Mouse (Mus musculus) ES-Bruce4 (cell line): ENCODE data around the gene Prtn3. TPM values are rescaled to one million over a fixed set of nuclear protein-coding genes. Genes with fewer than 3 reads are reported as not detected.

ENCODE experiments used
- H3K27ac ChIP-seq: 2 replicates; pipeline ENCODE4 v1.5.1; 2012; ENCODE audit warnings: low read length, inconsistent platforms; ENCODE audit not compliant: insufficient read depth
- H3K27me3 ChIP-seq: 2 replicates; pipeline ENCODE4 v1.6.1; 2012; ENCODE audit warnings: mild to moderate bottlenecking, low read length, inconsistent platforms; ENCODE audit not compliant: control insufficient read depth, poor library complexity, insufficient read depth, severe bottlenecking
- H3K36me3 ChIP-seq: 2 replicates; pipeline ENCODE4 v1.6.1; 2012; ENCODE audit warnings: inconsistent platforms, mild to moderate bottlenecking, low read length, moderate library complexity; ENCODE audit not compliant: control insufficient read depth, poor library complexity, insufficient read depth, severe bottlenecking
- H3K4me1 ChIP-seq: one replicate; pipeline ENCODE4 v1.8.1; 2011; ENCODE audit warnings: low read length; ENCODE audit not compliant: control insufficient read depth, insufficient read depth
- H3K4me3 ChIP-seq: 2 replicates; pipeline ENCODE4 v1.5.1; 2011; ENCODE audit warnings: low read depth, mild to moderate bottlenecking, low read length
- H3K9ac ChIP-seq: 2 replicates; pipeline ENCODE4 v1.6.1; 2012; ENCODE audit warnings: low read depth, mild to moderate bottlenecking, inconsistent platforms; ENCODE audit not compliant: poor library complexity, severe bottlenecking
- H3K9me3 ChIP-seq: replicated peaks from 2 replicates; pipeline ENCODE4 v1.6.1; 2012; ENCODE audit warnings: mild to moderate bottlenecking, low read length, inconsistent platforms; ENCODE audit not compliant: control insufficient read depth, poor library complexity, insufficient read depth, severe bottlenecking
- CTCF ChIP-seq: IDR thresholded peaks from one replicate; pipeline ENCODE4 v1.8.1; 2011; ENCODE audit warnings: low read depth, low read length
- EP300 ChIP-seq: IDR thresholded peaks from 2 replicates; pipeline ENCODE4 v1.6.1; 2011; ENCODE audit warnings: low read depth, low read length; ENCODE audit not compliant: insufficient read depth
- POLR2A ChIP-seq: IDR thresholded peaks from one replicate; pipeline ENCODE4 v1.8.1; 2011; ENCODE audit warnings: low read length; ENCODE audit not compliant: insufficient read depth
- polyA plus RNA-seq: library from polyadenylated mRNA; stranded (reverse); fragments of >200 nt; gene quantifications from 2 replicates; pipeline ENCODE4 v1.2.4, GENCODE M21; 2011; ENCODE audit warnings: low read depth; ENCODE audit not compliant: missing spikeins, insufficient read depth, insufficient read length

The Prtn3 gene
- polyA plus RNA-seq, 1 experiment = 13.1 TPM

- Histone ChIP-seq H3K9me3 (no peaks in the 10 kb centered on the region), H3K27ac (no peak overlapping the region), H3K27me3 (no peaks in the 10 kb centered on the region), H3K9ac (no peak overlapping the region), H3K4me3 (no peak overlapping the region), H3K36me3 (peaks cover 22% of the 10 kb centered on the region), H3K4me1 (no peaks in the 10 kb centered on the region)
- peak; percentile 30 for TF ChIP-seq CTCF
- no peak for TF ChIP-seq EP300
- TF ChIP-seq POLR2A = no peak
Measured at GRCm38 (mm10) chr10:79865801-79866295, 8.4 kb upstream of the Prtn3 start.

GRCm38 (mm10) chr10:79866601-79867000 is 7.7 kb upstream of the Prtn3 start:
- H3K4me3 ChIP-seq = no peak overlapping the region
- H3K36me3 ChIP-seq = peaks cover 16% of the 10 kb centered on the region
- H3K9ac ChIP-seq = no peak overlapping the region
- no peaks in the 10 kb centered on the region for H3K4me1 ChIP-seq
- no peak overlapping the region for H3K27ac ChIP-seq
- no peaks in the 10 kb centered on the region for H3K27me3 ChIP-seq
- H3K9me3 ChIP-seq = no peaks in the 10 kb centered on the region
- TF ChIP-seq CTCF = no peak
- no peak for TF ChIP-seq POLR2A
- TF ChIP-seq EP300 = no peak

DNA sequence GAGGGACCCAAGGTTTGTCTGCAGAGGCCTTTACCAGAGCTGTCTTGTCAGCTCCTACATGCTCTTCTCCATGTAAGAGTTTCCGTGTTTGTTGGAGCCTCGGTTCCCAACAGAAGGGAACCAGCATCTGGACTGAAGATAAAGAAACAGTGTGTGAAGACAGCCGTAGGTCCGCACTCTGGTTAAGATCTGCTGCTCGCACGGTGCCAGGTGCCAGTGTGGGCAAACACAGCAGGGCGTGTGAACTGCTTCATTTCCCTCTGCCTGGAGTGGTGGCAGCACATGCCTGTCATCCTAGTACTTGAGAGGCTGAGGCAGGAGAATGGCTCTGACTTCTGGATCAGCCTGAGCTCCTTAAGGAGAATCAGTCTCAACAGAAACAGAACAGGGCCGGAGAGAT is 2.4 kb upstream of the Prtn3 start:
- Histone ChIP-seq H3K4me3 (no peak overlapping the region), H3K27ac (no peak overlapping the region), H3K36me3 (no peaks in the 10 kb centered on the region), H3K9me3 (no peaks in the 10 kb centered on the region), H3K9ac (no peak overlapping the region), H3K4me1 (peaks cover 2% of the 10 kb centered on the region), H3K27me3 (no peaks in the 10 kb centered on the region)
- TF ChIP-seq POLR2A (no peak), EP300 (no peak), CTCF (no peak)

- Histone ChIP-seq H3K4me1 (peaks cover 2% of the 10 kb centered on the region), H3K9me3 (no peaks in the 10 kb centered on the region), H3K27ac (no peak overlapping the region), H3K4me3 (no peak overlapping the region), H3K9ac (no peak overlapping the region), H3K27me3 (no peaks in the 10 kb centered on the region), H3K36me3 (no peaks in the 10 kb centered on the region)
- TF ChIP-seq POLR2A = no peak
- no peak for TF ChIP-seq CTCF
- no peak for TF ChIP-seq EP300
Measured at GRCm38 (mm10) chr10:79872862-79873261, 1.4 kb upstream of the Prtn3 start.

GRCm38 (mm10) chr10:79873313-79873712 is 963 bp upstream of the Prtn3 start:
- 0 out of 2 replicates have a peak overlapping the region, but pooled peaks have one; percentile 66 for H3K9ac ChIP-seq
- H3K9me3 ChIP-seq = no peaks in the 10 kb centered on the region
- H3K27me3 ChIP-seq = no peaks in the 10 kb centered on the region
- TF ChIP-seq CTCF = no peak
- no peak for TF ChIP-seq POLR2A
- TF ChIP-seq EP300 = no peak
- no peaks in the 10 kb centered on the region for H3K36me3 ChIP-seq
- H3K4me1 ChIP-seq = peaks cover 2% of the 10 kb centered on the region
- H3K4me3 ChIP-seq = no peak overlapping the region
- no peak overlapping the region for H3K27ac ChIP-seq

GRCm38 (mm10) chr10:79873715-79874289 is 474 bp upstream of the Prtn3 start:
- no peak overlapping the region for H3K27ac ChIP-seq

More at GRCm38 (mm10) chr10:79873715-79874289, 474 bp upstream of the Prtn3 start:
- peak overlapping the region; percentile 77 for H3K4me3 ChIP-seq
- no peaks in the 10 kb centered on the region for H3K27me3 ChIP-seq
- H3K9me3 ChIP-seq = no peaks in the 10 kb centered on the region
- H3K36me3 ChIP-seq = no peaks in the 10 kb centered on the region
- peaks cover 2% of the 10 kb centered on the region for H3K4me1 ChIP-seq
- TF ChIP-seq CTCF (no peak), EP300 (no peak), POLR2A (no peak)
- peak overlapping the region; percentile 66 for H3K9ac ChIP-seq
